Comparison of ENCODE assay signal across 8 mouse cellular contexts in the genomic region with DNA sequence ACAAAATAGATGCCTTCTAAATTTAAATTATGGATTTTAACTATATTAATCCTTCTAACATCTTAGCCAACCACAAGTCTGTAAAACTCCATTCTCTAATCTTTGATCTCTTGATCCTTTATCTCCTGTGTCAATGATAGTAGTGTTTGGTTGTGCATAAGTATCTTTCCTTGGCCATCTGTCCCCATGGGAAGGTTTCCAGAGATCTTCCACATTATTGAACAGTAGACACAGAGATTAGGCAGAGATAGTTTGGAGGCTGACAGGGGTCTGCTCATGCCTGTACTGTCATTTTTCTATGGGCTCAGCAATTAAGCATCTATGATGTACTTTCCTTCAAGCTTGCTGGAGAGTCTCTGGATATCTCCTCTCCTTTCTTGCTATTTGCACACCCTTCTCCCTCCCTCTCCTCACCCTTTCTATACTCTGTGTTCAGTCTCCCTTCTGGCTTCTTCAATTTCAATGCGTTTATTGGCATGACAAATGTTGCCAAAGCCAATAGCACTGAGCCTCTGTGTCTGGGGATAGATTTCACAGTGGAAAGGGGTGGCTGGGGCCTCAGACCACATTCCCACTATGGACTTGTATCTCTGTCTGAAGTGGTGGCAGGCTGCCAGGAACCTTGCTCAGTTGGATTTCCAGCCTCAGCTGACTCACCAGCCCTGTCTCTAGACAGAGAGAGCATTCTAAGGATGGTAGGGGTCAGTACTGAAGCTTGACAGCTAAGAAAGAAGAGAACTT. TPM values are rescaled to one million over a fixed set of nuclear protein-coding genes. Genes with fewer than 3 reads are reported as not detected.
DNase-seq lines count a peak whose midpoint lies in the region; ATAC-seq and TF ChIP-seq lines count a peak whose summit lies in the region.

No protein-coding gene starts in this region.

- no peak for DNase-seq in kidney, adult 11 months
- DNase-seq in Patski (ENCODE audit: low read depth, low spot score) = peak; percentile 38
- DNase-seq in cerebellum, adult 11-12 months = peak; percentile 53
- DNase-seq in mesoderm, embryonic 11.5 days (ENCODE audit: low read depth, low spot score) = peak; percentile 23
- no peak for DNase-seq in frontal cortex, postnatal 25 days (ENCODE audit: low spot score in 2 of 2)
- DNase-seq in urinary bladder, adult 18-20 months (ENCODE audit: low spot score in 2 of 2) = no peak

- in situ Hi-C loops in Patski (cut with MboI; ENCODE audit: low pct_unique_long_range_greater_than_20kb) = no loop called here

- POLR2A ChIA-PET in Patski (lab: Charles Lee) = no interaction called here

- 0 out of 2 replicates have a peak, but pooled peaks have one; percentile 22 for ATAC-seq in kidney, embryonic 15.5 days (replicated peaks; ENCODE audit: low FRiP score)
- peak; percentile 26 for ATAC-seq in Patski
- ATAC-seq in heart, embryonic 15.5 days (replicated peaks; ENCODE audit: insufficient number of reproducible peaks, insufficient read depth, low FRiP score, low read depth) = 0 out of 2 replicates have a peak, but pooled peaks have one; percentile 49

- no peak overlapping the region for H3K27ac ChIP-seq in kidney, embryonic 15.5 days
- peak overlapping the region; percentile 52 for H3K27ac ChIP-seq in heart, embryonic 15.5 days

- H3K27me3 ChIP-seq in kidney, embryonic 15.5 days = no peaks in the 10 kb centered on the region
- H3K27me3 ChIP-seq in Patski = peaks cover 1% of the 10 kb centered on the region
- H3K27me3 ChIP-seq in heart, embryonic 15.5 days = no peaks in the 10 kb centered on the region

- 54% methylated on average over 1 of the region's 1 CpGs for WGBS in kidney, embryonic 15.5 days
- 14% methylated on average over 1 of the region's 1 CpGs for WGBS in heart, embryonic 15.5 days

- no peak overlapping the region for H3K9ac ChIP-seq in kidney, embryonic 15.5 days
- no peak overlapping the region for H3K9ac ChIP-seq in heart, embryonic 15.5 days

- H3K4me3 ChIP-seq in kidney, embryonic 15.5 days (replicated peaks) = no peak overlapping the region
- H3K4me3 ChIP-seq in heart, embryonic 15.5 days = no peak overlapping the region

- TF ChIP-seq CTCF in Patski (IDR thresholded peaks at IDR 0.05) = no peak

- no peak overlapping the region for H3K4me2 ChIP-seq in kidney, embryonic 15.5 days
- H3K4me2 ChIP-seq in heart, embryonic 15.5 days = no peak overlapping the region

- H3K36me3 ChIP-seq in kidney, embryonic 15.5 days = no peaks in the 10 kb centered on the region
- no peaks in the 10 kb centered on the region for H3K36me3 ChIP-seq in heart, embryonic 15.5 days

- H3K9me3 ChIP-seq in kidney, embryonic 15.5 days (replicated peaks) = no peaks in the 10 kb centered on the region
- H3K9me3 ChIP-seq in heart, embryonic 15.5 days (replicated peaks) = no peaks in the 10 kb centered on the region

- CTCF ChIA-PET in Patski (lab: Charles Lee) = interaction anchor here (1.0 kb wide), 1 partner anchor 21 kb away, joined by 3 read pairs; no protein-coding TSS in a partner anchor

- peaks cover 3% of the 10 kb centered on the region; the same call in 1 of the 2 replicates for H3K4me1 ChIP-seq in kidney, embryonic 15.5 days
- peaks cover 23% of the 10 kb centered on the region for H3K4me1 ChIP-seq in heart, embryonic 15.5 days (replicated peaks)

RNA-seq across cellular contexts. Expression of a gene that starts 29.1 kb away (rescaled TPM):
- 5.7 and 6.3 TPM in 2 replicates for polyA plus RNA-seq in kidney, embryonic 15.5 days (2015; fragmentation: Nextera tagmentation; extraction: Ambion mirVana)
- 26.2 TPM for polyA plus RNA-seq in Patski (2021)
- polyA plus RNA-seq in heart, embryonic 15.5 days (2015; fragmentation: Nextera tagmentation; extraction: Ambion mirVana) = 4.6 and 6.2 TPM in 2 replicates

Comparison
In these comparisons a context has a peak if more than half of its experiments do, and no peak if none do; other contexts are left out.
1. DNase-seq: peak in Patski (single experiment), cerebellum, adult 11-12 months (single experiment) and mesoderm, embryonic 11.5 days (single experiment); none in kidney, adult 11 months (single experiment), frontal cortex, postnatal 25 days (0 of 2) and urinary bladder, adult 18-20 months (0 of 2).
2. Peak in every context shown above with its lines, with median percentiles within 50 percentile points of each other: ATAC-seq.